Mouse (Mus musculus) embryonic facial prominence, embryonic 11.5 days (tissue): ENCODE data around the gene Daglb. TPM values are rescaled to one million over a fixed set of nuclear protein-coding genes. Genes with fewer than 3 reads are reported as not detected.

ENCODE experiments used
- ATAC-seq: fragments of 200-750 bp; cut with Nextera tagmentation; replicated peaks from 2 replicates; pipeline ENCODE4 v1.8.0; 2017; ENCODE audit warnings: low read depth; ENCODE audit not compliant: insufficient number of reproducible peaks, low FRiP score, low TSS enrichment
- DNase-seq: peaks from one replicate; pipeline ENCODE4 v3.0.0-alpha.2; 2015; ENCODE audit warnings: low spot score
- H3K27ac ChIP-seq: fragments of 300-500 bp; sonication (generic); replicated peaks from 2 replicates; pipeline ENCODE4 v1.5.1; 2014; ENCODE audit warnings: mild to moderate bottlenecking, low read depth, low read length, control low read depth
- H3K27me3 ChIP-seq: fragments of 300-500 bp; sonication (generic); 2 replicates; pipeline ENCODE4 v1.6.1; 2014; ENCODE audit warnings: mild to moderate bottlenecking, low read length, moderate library complexity, mixed read lengths; ENCODE audit not compliant: control insufficient read depth, insufficient read depth
- H3K36me3 ChIP-seq: fragments of 300-500 bp; sonication (generic); replicated peaks from 2 replicates; pipeline ENCODE4 v1.6.1; 2014; ENCODE audit warnings: low read depth, mild to moderate bottlenecking, low read length, moderate library complexity, mixed read lengths; ENCODE audit not compliant: control insufficient read depth, insufficient read depth
- H3K4me1 ChIP-seq: fragments of 300-500 bp; sonication (generic); 2 replicates; pipeline ENCODE4 v1.6.1; 2014; ENCODE audit warnings: low read length, mixed read lengths; ENCODE audit not compliant: control insufficient read depth, insufficient read depth
- H3K4me2 ChIP-seq: fragments of 300-500 bp; sonication (generic); 2 replicates; pipeline ENCODE4 v1.6.1; 2014; ENCODE audit warnings: low read depth, mild to moderate bottlenecking, control low read depth, low read length, moderate library complexity
- H3K4me3 ChIP-seq: fragments of 300-500 bp; sonication (generic); 2 replicates; pipeline ENCODE4 v1.5.1; 2014; ENCODE audit warnings: low read depth, low read length, control low read depth
- H3K9ac ChIP-seq: fragments of 300-500 bp; sonication (generic); replicated peaks from 2 replicates; pipeline ENCODE4 v1.6.1; 2014; ENCODE audit warnings: mild to moderate bottlenecking, control low read depth, low read length
- H3K9me3 ChIP-seq: fragments of 300-500 bp; sonication (generic); replicated peaks from 2 replicates; pipeline ENCODE4 v1.6.1; 2016; ENCODE audit warnings: mild to moderate bottlenecking, low read length, inconsistent platforms, mixed read lengths; ENCODE audit not compliant: control insufficient read depth
- WGBS: fragments of 180-500 bp; shearing (Covaris S2); extraction: QIAGEN DNeasy Blood & Tissue Kit; methylation state at CpG from one replicate; pipeline ENCODE4 v1.1.7; 2014; 5-methylcytosine and 5-hydroxymethylcytosine counted together
- polyA plus RNA-seq: library from polyadenylated mRNA; unstranded; fragments of >200 nt; fragmentation: Nextera tagmentation; extraction: Ambion mirVana; gene quantifications from 2 replicates; pipeline ENCODE4 v1.2.1, GENCODE M21; 2014

Daglb gene
- polyA plus RNA-seq, 1 experiment from 2014 or later, result 7.3 TPM

GRCm38 (mm10) chr5:143501649-143502048, 37.3 kb downstream of the Daglb start:
- no peak for ATAC-seq
- no peak overlapping the region for H3K4me3 ChIP-seq
- H3K36me3 ChIP-seq, result peaks cover 8% of the 10 kb centered on the region
- H3K27me3 ChIP-seq, result no peaks in the 10 kb centered on the region
- no peaks in the 10 kb centered on the region for H3K9me3 ChIP-seq
- H3K4me2 ChIP-seq, result no peak overlapping the region
- H3K4me1 ChIP-seq, result no peaks in the 10 kb centered on the region
- WGBS, result 91% methylated on average over 2 of the region's 2 CpGs
- no peak overlapping the region for H3K9ac ChIP-seq
- DNase-seq, result no peak
- no peak overlapping the region for H3K27ac ChIP-seq

GRCm38 (mm10) chr5:143502899-143503557, 38.6 kb downstream of the Daglb start:
- Histone ChIP-seq H3K4me3 (no peak overlapping the region), H3K9ac (no peak overlapping the region), H3K9me3 (no peaks in the 10 kb centered on the region), H3K36me3 (peaks cover 8% of the 10 kb centered on the region), H3K4me1 (peaks cover 3% of the 10 kb centered on the region; the same call in 1 of the 2 replicates), H3K4me2 (no peak overlapping the region), H3K27ac (no peak overlapping the region), H3K27me3 (no peaks in the 10 kb centered on the region)
- 95% methylated on average over 19 of the region's 19 CpGs for WGBS
- ATAC-seq (no peak; the same call in 1 of the 2 replicates), DNase-seq (no peak)

GRCm38 (mm10) chr5:143503740-143504139, 39.4 kb downstream of the Daglb start:
- Histone ChIP-seq H3K9ac (no peak overlapping the region), H3K4me2 (no peak overlapping the region), H3K9me3 (no peaks in the 10 kb centered on the region), H3K4me3 (no peak overlapping the region), H3K4me1 (peaks cover 9% of the 10 kb centered on the region), H3K27me3 (no peaks in the 10 kb centered on the region), H3K36me3 (peaks cover 8% of the 10 kb centered on the region), H3K27ac (no peak overlapping the region)
- ATAC-seq (no peak), DNase-seq (no peak)
- WGBS, result 95% methylated on average over 6 of the region's 6 CpGs

GRCm38 (mm10) chr5:143504453-143504852, 40.1 kb downstream of the Daglb start:
- no peak overlapping the region for H3K9ac ChIP-seq
- peaks cover 8% of the 10 kb centered on the region for H3K36me3 ChIP-seq
- no peaks in the 10 kb centered on the region for H3K27me3 ChIP-seq
- no peak overlapping the region for H3K27ac ChIP-seq
- DNase-seq (peak; percentile 49), ATAC-seq (no peak)
- peaks cover 9% of the 10 kb centered on the region for H3K4me1 ChIP-seq
- H3K4me2 ChIP-seq, result no peak overlapping the region
- no peak overlapping the region for H3K4me3 ChIP-seq
- WGBS, result 72% methylated on average over 3 of the region's 3 CpGs
- H3K9me3 ChIP-seq, result no peaks in the 10 kb centered on the region

GRCm38 (mm10) chr5:143505056-143505455, 40.7 kb downstream of the Daglb start:
- H3K36me3 ChIP-seq, result peaks cover 8% of the 10 kb centered on the region

GRCm38 (mm10) chr5:143505545-143505944, 41.2 kb downstream of the Daglb start:
- Histone ChIP-seq H3K9ac (no peak overlapping the region), H3K4me3 (no peak overlapping the region), H3K27ac (no peak overlapping the region), H3K36me3 (peaks cover 8% of the 10 kb centered on the region), H3K27me3 (no peaks in the 10 kb centered on the region), H3K9me3 (no peaks in the 10 kb centered on the region), H3K4me2 (no peak overlapping the region), H3K4me1 (peaks cover 9% of the 10 kb centered on the region)
- 88% methylated on average over 7 of the region's 7 CpGs for WGBS
- ATAC-seq, result no peak
- no peak for DNase-seq

More at GRCm38 (mm10) chr5:143505056-143505455, 40.7 kb downstream of the Daglb start:
- no peak overlapping the region for H3K9ac ChIP-seq
- H3K4me3 ChIP-seq, result no peak overlapping the region
- ATAC-seq (no peak), DNase-seq (no peak)
- H3K4me2 ChIP-seq, result no peak overlapping the region
- H3K4me1 ChIP-seq, result peaks cover 9% of the 10 kb centered on the region
- H3K9me3 ChIP-seq, result no peaks in the 10 kb centered on the region
- 92% methylated on average over 8 of the region's 8 CpGs for WGBS
- no peak overlapping the region for H3K27ac ChIP-seq
- H3K27me3 ChIP-seq, result no peaks in the 10 kb centered on the region

GRCm38 (mm10) chr5:143509294-143509693, 44.9 kb downstream of the Daglb start:
- no peak overlapping the region for H3K27ac ChIP-seq
- 78% methylated on average over 9 of the region's 9 CpGs for WGBS
- H3K27me3 ChIP-seq, result no peaks in the 10 kb centered on the region
- ATAC-seq (no peak), DNase-seq (no peak)
- H3K36me3 ChIP-seq, result peaks cover 11% of the 10 kb centered on the region
- H3K4me3 ChIP-seq, result no peak overlapping the region
- no peak overlapping the region for H3K4me2 ChIP-seq
- H3K9ac ChIP-seq, result no peak overlapping the region
- H3K4me1 ChIP-seq, result peaks cover 9% of the 10 kb centered on the region
- no peaks in the 10 kb centered on the region for H3K9me3 ChIP-seq

- peaks cover 11% of the 10 kb centered on the region for H3K36me3 ChIP-seq
- 79% methylated on average over 11 of the region's 11 CpGs for WGBS
Measured at GRCm38 (mm10) chr5:143509737-143510136, 45.4 kb downstream of the Daglb start.

More at GRCm38 (mm10) chr5:143509737-143510136, 45.4 kb downstream of the Daglb start:
- Histone ChIP-seq H3K27ac (no peak overlapping the region), H3K27me3 (no peaks in the 10 kb centered on the region), H3K4me1 (peaks cover 9% of the 10 kb centered on the region), H3K4me3 (no peak overlapping the region), H3K4me2 (no peak overlapping the region), H3K9ac (no peak overlapping the region), H3K9me3 (no peaks in the 10 kb centered on the region)
- DNase-seq (no peak), ATAC-seq (no peak)
